Mouse (Mus musculus) c-Kit-positive CD71-positive TER-119-negative erythroid progenitor cells, embryonic 14.5 days (primary cell): ENCODE data around the gene Xxylt1.

ENCODE experiments used
- DNase-seq: peaks from one replicate; pipeline ENCODE4 v3.0.0-alpha.2; 2013; ENCODE audit warnings: low read depth

Xxylt1 gene

DNA sequence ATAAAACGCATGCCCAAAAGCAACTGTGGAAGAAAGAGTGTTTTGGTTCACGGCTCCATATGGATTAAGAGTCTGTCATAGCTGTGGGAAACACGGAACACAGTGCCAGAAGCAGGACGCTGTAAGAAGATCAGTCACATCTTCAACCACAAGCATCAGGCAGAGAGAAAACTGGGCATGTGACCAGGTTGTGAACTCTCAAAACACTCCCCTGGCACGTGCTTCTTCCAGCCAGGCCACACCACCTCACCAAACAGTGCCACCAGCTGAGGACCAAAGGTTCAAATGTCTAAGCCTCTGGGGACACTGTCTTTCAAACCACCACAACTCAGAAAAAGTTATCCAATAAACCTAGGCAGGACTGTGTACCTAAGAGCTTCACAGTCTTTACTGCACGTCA lies 93.0 kb downstream of the Xxylt1 start:
- DNase-seq = no peak

DNA sequence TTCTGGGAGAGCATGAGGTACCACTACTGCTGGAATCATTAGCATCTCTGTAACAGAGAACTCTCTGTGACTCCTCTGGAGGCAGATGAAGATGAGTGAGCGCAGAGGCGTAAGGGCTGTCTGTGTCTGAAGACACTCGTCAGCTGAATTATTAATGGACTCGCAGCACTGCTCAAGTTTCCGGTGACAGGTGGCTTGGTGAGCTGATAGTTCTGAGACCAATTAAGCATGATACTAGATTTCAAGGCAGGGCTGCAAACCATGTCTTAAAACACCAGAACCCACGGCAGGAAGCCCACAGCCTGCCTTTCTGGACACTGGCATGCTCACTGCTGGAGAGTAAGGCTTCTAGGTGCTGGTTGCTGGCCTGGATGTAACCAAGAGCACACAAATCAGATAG lies 93.5 kb downstream of the Xxylt1 start:
- DNase-seq = no peak

DNA sequence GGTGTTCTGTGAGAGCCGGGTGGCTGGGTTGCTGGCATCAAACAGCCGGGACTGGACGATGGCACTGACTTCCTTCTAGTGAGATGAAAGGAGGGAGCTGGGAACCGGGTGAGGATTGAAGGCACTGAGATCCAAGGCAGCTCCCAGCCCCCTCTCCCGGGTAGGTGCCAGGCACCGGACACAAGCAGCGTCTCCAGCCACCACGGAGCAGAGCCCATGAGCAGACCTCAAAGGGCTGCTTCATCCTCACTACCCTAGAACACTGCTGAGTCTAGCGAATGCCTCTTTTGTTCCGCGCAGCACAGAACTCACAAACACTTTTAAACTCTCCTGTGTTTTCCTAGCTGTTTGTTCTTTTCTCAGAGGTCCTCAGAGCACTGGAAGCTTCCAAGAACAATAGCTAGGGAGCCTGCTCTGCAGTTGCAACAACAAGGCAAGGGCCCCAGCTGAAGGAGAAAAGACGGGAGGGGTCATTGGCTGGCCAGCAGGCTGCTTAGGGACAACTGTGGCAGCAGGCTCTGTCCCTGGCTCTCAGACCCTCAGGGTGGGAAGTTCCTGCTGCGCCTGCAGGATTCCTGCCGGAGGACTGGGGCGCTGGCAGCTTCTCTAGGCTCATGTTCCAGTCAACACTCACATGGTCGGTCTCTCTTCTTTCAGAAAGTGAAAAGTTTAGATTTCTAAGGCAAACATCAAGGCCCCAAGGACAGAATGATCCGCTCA lies 96.2 kb downstream of the Xxylt1 start:
- DNase-seq = no peak

DNA sequence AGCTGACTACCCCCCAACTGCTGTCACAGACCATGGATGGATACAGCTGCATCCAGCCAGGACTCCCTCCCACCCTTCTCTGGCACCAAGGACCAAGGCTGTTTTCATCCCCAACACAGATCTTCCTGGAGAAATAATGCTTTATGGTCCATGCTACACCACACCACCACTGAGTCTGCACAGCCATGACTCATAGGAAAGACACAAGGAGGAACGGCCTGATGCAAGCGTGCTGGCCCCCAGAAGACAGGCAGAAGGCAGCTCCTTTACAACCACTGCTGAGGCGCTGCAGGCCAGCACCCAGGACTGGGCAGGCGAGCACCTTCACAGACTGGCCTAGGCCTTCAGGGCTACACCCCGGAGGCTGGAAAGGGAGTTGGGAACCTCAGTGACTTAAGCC lies 97.1 kb downstream of the Xxylt1 start:
- no peak for DNase-seq

DNA sequence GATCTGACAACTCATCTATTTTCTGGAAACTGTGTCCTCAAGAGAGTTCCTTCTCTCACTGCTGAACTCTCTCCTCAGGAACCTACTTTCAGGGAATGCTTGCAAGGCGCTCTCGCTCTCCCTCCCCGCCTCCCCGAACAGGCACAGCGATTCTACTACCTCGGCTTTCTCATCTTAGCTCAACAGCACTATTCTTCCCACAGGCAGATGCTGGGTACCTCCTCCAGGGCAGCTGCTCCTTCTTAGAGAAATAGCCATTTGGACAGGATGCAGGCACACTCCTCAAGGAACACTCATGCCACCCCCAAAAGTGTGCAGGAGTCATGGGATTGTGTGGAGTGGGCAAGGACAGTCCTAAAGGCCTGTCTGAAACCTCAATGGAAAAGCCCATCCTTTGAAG lies 97.5 kb downstream of the Xxylt1 start:
- no peak for DNase-seq

DNA sequence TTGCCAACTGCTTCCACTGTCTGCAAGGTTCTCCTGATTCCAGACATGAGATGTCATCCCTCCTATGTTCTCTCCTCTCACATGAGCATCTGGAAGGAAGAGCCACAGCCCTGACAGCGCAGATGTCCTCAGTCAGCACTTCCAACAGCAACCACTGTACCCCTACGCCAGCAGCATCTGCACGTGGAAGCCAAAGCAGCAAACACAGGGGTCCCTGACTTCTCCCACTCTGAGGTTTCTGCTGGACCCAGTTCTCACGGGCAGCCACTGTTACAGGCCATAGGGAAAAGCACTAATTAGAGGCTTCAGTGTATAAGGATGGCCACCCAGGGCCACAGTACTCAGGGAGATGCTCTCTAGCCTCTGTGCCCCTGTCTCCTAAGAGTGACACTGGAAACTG lies 98.0 kb downstream of the Xxylt1 start:
- DNase-seq = no peak

DNA sequence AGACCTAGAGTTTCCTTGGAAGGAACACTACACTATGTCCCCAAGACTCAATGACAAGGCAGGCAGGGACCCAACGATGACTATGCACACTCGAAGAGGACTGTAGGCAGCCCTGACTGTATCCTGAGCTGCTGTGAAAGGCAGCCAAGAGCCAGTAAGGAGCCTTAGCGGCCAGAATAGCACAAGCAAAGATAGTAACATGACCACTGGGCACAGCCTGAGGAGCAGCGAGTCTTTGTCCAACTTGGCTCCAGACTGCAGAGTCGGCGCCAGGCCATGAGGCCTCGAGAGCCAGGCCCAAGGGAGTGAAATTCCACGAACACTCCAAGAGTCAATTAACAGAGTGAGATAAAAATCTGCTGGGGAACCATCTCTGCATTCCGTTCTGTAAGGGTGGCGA lies 99.9 kb downstream of the Xxylt1 start:
- DNase-seq = no peak

DNA sequence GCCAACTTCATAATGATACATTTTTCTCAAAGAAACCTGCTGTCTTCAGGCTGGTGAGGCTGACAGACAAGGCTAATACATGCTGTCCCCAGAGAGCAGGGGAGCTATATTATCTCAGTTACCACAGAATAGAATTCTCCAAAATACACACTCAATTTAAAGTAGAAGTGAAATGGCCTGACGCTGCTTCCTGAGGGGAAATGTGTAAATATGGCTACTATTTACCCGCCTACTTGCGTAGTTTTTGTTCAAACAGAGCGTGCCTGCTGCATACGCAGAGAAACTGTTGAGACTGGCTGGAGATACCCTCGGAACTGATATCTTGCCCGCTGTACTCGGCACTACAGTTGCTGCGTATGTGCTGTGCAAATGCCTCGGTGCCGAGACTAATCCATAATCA lies 101.3 kb downstream of the Xxylt1 start:
- no peak for DNase-seq

DNA sequence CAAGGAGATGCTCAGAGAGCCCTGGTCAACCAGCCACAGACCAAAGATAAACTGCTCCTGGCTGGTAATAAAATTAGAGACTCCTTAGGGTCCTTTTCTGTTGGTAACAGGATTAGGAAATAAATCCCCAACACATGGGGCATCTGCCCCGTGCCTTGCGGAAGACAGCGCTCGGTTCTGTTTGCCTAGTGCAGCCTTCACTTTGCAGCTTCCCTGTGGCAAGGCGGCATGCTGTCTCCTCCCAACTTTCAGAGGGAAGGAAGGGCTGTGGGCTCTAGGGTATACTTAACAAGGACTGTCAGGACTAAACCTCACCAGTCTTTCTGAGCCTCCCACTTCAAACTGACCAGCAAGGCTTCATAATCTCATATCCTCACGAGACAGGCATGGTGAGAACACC lies 103.5 kb downstream of the Xxylt1 start:
- no peak for DNase-seq

DNA sequence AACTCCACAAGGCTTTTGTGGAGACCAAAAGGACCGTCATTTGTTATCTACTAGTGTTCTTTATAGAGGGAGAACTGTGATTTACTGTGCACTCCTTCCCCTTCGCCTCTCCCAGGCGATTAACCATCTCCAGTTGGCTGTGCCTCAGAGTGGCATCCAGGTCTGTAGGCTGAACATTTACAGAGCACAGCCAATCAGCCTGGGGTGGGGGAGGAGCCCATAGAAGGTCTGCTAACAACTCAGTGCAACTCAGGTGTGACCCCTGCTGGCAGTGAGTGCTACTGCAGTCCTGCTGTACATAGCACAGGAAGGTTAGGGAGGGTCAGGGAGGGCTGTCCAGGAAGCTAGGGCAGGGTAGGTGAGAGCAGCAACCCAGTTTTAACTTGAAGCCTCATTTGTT lies 104.0 kb downstream of the Xxylt1 start:
- DNase-seq = peak; percentile 79

DNA sequence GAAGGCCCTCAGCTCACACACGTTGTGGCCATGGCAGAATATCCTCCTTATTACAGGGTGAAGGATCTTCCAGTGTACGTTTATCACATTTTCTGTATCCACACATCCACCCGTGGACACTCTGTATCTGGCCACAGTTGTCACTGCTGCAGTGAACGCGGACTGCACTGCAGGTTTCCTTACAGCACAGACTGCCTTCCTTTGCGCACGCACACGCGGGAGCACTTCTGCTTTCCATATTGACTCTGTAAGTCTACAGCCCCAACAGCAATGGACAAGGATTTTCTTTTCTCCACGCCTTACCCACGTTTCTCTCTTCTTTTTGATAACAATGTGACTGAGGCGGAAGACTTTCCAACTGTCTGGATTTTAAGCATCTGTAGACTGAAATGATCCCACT lies 106.7 kb downstream of the Xxylt1 start:
- no peak for DNase-seq

DNA sequence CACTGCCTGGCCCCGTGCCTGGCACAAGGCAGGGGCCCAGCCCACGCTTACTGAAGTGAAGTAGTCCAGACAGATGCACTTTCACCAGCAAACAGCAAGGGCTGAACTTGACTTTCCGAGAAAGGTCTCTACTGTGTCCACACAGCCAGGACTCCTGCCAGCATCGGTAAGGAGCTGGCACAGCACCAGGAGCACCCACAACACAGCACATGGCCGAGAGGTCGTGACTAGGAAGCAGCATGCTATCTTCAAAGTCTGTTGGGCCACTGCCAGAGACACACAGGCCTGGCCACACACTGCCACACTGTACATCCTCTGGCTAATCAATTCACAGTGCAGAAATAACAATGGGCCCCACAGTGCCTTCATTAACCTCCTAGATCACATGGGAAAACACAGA lies 107.8 kb downstream of the Xxylt1 start:
- DNase-seq = no peak

DNA sequence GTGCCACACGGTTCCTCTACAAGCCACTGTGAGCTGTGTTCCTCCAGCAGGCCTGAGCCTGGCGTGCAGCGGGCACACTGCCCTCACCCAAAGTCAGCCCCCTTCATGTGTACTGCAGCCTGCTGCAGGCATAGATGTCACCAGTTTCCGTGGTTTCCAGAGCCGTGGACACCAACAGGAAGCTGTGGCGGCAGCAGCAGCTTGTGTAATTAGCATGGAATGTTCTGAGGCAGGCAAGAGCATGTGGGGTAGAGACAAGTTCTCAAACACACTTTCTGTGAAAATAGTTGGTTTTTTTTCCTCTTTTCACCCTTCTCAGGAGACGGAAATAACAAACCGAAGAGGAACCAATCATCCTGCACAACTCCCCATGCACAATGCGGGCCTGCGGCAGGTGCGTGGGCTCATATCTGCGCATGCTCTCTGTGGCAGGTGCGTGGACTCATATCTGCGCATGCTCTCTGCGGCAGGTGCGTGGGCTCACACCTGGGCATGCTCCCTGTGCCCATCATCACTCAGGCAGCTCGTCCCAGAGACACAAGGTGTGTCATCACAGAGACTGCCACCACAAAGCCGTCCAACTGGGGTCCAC lies 109.2 kb downstream of the Xxylt1 start:
- no peak for DNase-seq

DNA sequence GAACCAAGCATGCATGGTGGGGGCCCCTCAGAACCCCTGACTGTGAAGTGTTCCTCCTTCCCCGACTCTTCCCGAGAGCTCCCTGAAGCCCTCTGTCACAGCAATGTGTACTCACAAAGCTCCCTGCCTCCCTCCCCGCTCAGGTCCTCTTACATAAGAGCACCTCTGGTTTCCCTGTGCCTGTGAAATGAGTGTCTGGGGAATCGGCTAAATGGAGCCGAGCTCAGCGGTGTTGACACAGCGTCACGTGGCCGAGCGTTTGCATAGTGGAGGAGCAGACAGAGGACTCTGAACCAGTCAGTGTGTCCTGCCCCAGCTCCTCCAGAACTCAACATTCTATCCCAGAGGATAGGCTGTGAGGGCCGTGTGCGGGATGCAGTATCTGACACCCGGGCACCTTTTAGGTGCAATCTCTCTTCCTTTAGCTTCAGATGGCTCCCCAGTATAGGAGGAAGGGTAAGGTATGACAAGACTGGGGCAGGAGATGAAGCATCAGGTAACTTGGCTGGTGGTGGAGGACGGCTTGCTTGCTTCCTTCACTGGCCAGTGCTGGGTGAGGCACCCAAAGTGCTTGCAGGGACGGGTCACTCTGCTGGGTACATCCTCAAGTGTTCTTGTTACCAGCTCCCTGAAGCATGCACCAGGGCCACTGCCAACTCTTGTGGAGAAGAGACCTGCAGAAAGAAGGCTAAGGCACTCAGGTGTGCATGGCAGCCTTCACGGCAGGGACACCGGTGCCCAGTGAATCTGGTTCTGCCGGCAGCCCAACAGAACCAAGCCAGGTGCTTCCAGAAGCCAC lies 111.8 kb downstream of the Xxylt1 start:
- no peak for DNase-seq

DNA sequence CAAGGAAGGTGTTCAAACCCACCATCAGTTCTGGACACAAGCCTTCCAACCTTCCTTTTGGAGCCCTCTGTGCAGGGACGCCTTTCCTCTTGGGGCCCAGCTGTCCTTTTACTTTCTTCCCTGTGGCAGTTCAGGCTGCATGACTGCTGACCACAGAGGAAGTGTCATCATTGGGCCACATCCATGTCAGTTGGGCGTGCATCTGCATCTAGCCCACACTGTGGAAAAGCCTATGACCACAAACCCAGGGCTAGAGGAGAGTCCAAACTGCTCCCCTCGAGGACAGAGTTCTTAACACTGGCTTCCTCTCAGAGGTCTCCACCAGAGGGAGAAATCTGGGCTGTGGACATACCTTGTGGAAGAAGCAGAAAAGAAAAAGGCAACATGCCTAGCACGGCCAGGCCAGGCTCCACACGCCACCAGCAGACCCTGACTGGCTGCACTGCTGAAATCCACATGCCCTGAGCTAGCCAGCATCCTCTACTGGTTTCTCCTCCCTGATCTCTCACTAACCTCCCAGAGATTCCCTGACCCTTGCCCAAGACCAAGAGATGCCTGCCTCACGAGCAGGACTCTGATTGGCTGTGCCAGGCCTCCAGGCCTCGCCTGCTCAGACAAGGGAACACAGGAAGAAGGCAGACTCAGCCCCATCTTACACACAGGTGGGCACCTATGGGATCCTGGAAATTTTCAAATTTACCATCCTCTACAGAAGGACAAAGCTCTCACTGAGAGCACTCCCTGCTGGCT lies 112.7 kb downstream of the Xxylt1 start:
- DNase-seq = no peak

DNA sequence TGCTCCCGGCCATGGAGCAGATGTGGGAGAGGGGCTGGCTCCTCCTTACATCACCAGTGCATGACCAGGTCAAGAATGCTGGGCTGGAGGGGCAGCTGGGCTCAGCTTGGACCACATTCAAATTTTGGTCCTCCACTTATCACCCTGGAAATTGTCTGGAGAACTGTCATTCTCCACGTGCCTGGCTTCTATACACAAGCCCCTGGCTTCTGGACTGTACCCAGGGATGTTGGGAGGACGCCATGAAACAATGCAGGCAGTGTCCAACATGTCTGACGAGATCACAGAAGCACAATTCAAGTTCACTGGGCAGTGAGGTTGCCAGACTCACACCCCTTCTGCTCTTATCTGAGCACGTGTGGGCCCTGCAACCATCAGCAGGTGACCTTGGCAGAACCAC lies 114.5 kb downstream of the Xxylt1 start:
- DNase-seq = no peak

DNA sequence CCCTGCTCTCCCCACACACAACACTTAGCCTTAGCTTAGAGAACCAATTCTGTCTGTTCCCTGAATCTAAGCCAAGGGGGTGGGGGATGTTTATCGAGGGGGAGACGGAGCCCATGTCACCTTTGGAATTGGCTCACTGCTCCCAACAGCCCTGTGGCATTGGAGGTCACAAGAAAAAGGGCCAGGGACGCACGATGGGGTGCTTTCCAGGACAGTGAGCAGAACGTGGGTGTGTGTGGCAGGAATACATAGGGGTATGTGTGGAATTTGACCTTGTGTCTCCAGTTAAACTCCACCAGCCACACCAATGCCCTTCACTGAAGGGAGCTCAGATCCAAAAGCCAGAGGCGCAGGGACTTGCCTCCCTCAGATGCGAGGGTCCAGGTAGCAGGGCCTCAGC lies 116.3 kb downstream of the Xxylt1 start:
- DNase-seq = no peak

DNA sequence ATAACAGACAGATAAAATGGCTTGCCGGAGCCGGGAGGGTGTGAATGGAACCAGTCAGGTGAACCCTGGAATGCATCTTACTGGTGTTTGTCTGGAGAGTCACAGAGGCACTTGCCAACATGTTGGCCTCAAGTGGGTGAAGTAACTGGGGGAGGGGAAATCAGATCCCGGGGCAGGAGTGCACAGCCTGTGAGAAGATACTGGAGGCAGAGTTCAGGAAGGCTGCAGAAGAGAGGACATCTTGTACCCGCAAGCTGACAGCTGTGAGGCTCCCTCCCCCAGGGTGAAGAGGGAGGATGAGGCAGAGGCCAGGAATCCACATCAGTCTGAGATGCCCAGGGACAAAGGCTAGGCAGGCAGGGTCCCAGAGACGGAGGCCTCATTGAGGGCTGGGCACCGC lies 116.8 kb downstream of the Xxylt1 start:
- no peak for DNase-seq

DNA sequence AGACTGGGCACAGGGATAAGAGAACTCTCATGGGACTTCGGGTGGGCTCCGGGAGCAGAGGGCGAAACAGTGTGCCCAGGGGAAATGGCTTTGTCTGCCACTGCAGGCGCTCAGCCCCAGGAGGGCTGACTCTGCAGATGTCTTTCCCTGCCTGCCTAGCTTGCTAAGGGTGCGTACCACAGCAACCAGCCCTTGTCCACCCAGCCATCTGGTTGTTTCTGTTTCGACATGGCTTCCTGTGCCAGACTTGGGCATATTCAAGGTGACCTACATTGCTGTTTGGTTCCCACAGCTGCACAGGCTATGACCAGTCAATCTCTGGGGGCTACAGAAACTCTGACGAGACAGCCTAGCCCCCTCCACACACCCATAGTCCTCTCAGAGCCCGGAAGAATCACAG lies 118.7 kb downstream of the Xxylt1 start:
- DNase-seq = no peak

DNA sequence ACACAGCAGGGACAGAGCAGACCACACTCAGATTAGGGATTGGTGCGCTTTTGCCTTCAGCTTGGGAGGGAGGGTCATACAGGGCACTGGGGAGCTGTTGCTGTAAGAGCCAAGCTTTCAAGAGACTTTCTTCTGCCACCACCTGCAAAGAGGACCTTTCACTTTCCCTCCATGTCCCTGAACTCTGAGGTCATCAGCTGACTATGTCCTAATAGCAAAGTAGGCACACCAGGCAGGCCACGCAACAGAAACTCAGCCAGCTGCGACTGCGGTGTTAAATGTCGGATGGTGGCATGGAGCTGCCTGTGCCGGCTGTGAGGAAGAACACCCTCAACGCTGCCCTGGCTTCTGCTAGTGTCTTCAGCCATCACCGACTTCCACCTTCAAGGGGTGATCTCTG lies 120.1 kb downstream of the Xxylt1 start:
- no peak for DNase-seq

DNA sequence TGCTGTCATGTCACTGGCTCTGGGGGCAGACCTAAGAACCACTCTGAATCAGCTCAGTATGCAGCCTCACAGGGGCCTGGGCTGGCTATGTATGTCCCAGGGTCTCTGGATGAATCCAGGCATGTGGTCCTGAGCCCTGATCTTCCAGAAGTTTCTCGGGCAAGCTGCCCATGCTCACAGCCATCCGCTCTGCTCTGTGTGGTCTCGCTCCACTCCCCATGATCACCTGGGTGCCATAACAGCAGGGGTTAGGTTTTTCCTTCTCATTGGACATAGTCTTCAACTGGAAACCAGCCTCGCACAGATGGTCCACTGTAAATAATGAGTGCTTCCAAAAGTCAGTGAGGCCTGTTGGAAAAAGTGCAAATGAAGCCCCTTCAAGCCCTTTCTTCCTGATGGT lies 121.0 kb downstream of the Xxylt1 start:
- DNase-seq = no peak

DNA sequence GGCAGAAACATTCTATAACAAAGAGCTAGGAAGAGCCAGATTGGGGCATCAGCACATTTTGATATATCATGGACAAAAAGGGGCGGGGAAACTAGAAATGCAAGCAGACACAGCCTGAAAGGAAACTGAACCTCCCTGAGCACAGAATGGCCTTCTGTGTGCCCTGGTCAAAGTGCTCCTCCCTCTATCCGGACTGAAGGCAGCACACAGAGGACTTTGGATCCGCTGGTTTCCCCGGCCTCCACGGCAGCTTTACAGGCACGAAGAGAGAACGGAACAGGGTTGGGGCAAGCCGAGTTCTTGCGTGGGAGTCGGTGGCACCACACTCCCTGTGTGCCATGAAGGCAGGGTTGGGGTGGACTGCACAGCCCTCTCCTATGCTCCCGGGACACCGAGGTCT lies 121.5 kb downstream of the Xxylt1 start:
- DNase-seq = no peak

DNA sequence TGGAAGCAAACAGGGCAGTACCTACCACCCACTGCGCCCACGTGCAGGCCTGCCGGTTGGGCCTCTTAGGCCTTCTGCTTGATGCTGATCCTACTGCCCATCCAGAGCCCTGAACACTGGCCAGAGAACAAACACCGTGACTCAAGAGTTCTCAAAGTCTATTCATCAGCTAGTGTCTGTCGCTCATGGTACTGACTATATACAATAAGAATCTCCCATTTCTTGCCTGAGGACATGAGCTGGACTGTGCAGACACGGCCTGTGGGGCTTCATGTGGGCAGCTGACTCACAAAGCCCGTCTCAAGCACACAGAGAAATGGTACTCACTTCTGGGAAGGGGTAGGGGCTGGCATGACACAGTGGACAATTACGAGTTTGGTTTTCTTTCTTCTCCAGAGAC lies 125.1 kb downstream of the Xxylt1 start:
- no peak for DNase-seq
